Comparison of ENCODE assay signal across 28 mouse cellular contexts in genomic region chr11:31403080-31403479, GRCm38 (mm10). TPM values are rescaled to one million over a fixed set of nuclear protein-coding genes. Genes with fewer than 3 reads are reported as not detected.
"Had no signal": no experiment of that assay in that cellular context is flagged by ENCODE, and none has a peak within 500 bp of the region (broad histone marks: within the 10 kb centered on the region; RNA-seq: fewer than 3 reads in every experiment).

No protein-coding gene starts in this region.

- DNase-seq: left cerebral cortex, postnatal 4 days; liver; liver, embryonic 13.5 days; liver, postnatal 0 days; lung, adult 18-20 months; lung, adult 2 months; lung, embryonic 14.5 days; lung, postnatal 10 days; lung, postnatal 14 days; lung, postnatal 36 days; lung, postnatal 4 days; midbrain, embryonic 14.5 days had no signal

- H3K4me1 ChIP-seq: limb, embryonic 10.5 days; limb, embryonic 13.5 days; limb, embryonic 15.5 days; liver, embryonic 12.5 days; liver, embryonic 13.5 days; liver, embryonic 15.5 days; lung, embryonic 15.5 days; midbrain, embryonic 10.5 days; midbrain, embryonic 12.5 days; midbrain, embryonic 13.5 days; midbrain, embryonic 15.5 days had no signal

- H3K36me3 ChIP-seq: limb, embryonic 10.5 days; limb, embryonic 12.5 days; limb, embryonic 13.5 days; limb, embryonic 15.5 days; liver, embryonic 12.5 days; liver, embryonic 13.5 days; liver, embryonic 15.5 days; lung, embryonic 15.5 days; midbrain, embryonic 10.5 days; midbrain, embryonic 12.5 days; midbrain, embryonic 13.5 days; midbrain, embryonic 15.5 days had no signal

- H3K4me3 ChIP-seq: limb, embryonic 10.5 days; limb, embryonic 12.5 days; limb, embryonic 13.5 days; limb, embryonic 15.5 days; liver, embryonic 12.5 days; liver, embryonic 13.5 days; liver, embryonic 15.5 days; lung, embryonic 15.5 days; megakaryocyte, embryonic 14.5 days; midbrain, embryonic 10.5 days; midbrain, embryonic 12.5 days; midbrain, embryonic 13.5 days; midbrain, embryonic 15.5 days; myocyte had no signal

- H3K27ac ChIP-seq: limb, embryonic 10.5 days; limb, embryonic 12.5 days; limb, embryonic 13.5 days; limb, embryonic 15.5 days; liver, embryonic 12.5 days; liver, embryonic 13.5 days; liver, embryonic 14.5 days; liver, embryonic 15.5 days; lung, embryonic 15.5 days; macrophage; midbrain, embryonic 10.5 days; midbrain, embryonic 12.5 days; midbrain, embryonic 13.5 days; midbrain, embryonic 15.5 days had no signal

- H3K9me3 ChIP-seq: limb, embryonic 10.5 days; limb, embryonic 12.5 days; limb, embryonic 13.5 days; limb, embryonic 15.5 days; liver, embryonic 12.5 days; liver, embryonic 13.5 days; liver, embryonic 15.5 days; lung, embryonic 15.5 days; midbrain, embryonic 10.5 days; midbrain, embryonic 12.5 days; midbrain, embryonic 13.5 days; midbrain, embryonic 15.5 days had no signal

- H3K9ac ChIP-seq: limb, embryonic 12.5 days; limb, embryonic 13.5 days; limb, embryonic 15.5 days; liver, embryonic 12.5 days; liver, embryonic 13.5 days; liver, embryonic 14.5 days; liver, embryonic 15.5 days; liver, postnatal 0 days; lung, embryonic 14.5 days; lung, embryonic 15.5 days; midbrain, embryonic 12.5 days; midbrain, embryonic 13.5 days; midbrain, embryonic 15.5 days had no signal

- H3K27me3 ChIP-seq: limb, embryonic 12.5 days; limb, embryonic 13.5 days; limb, embryonic 15.5 days; liver, embryonic 12.5 days; liver, embryonic 13.5 days; liver, embryonic 15.5 days; lung, embryonic 15.5 days; megakaryocyte, embryonic 14.5 days; midbrain, embryonic 12.5 days; midbrain, embryonic 13.5 days; midbrain, embryonic 15.5 days had no signal

RNA-seq across cellular contexts. Expression of gene Stc2, which starts 33.2 kb away (rescaled TPM):
- total RNA-seq: monocyte, adult 5-6 weeks had no signal
- polyA plus RNA-seq: macrophage had no signal
